Mouse (Mus musculus) erythroblast, embryonic 14.5 days (primary cell): ENCODE data around the gene Susd3.

Experiments used
- GATA1 ChIP-seq: IDR thresholded peaks from 2 replicates; pipeline ENCODE4 v1.6.1; 2012; ENCODE audit warnings: low read length, inconsistent platforms, mixed read lengths
- TAL1 ChIP-seq: IDR thresholded peaks from 3 replicates; pipeline ENCODE4 v1.6.1; 2012; ENCODE audit warnings: low read length, inconsistent platforms, mixed read lengths

- TF ChIP-seq GATA1 (no peak), TAL1 (no peak)
Observed at GRCm38 (mm10) chr13:49190876-49191672, 57.4 kb downstream of the Susd3 start.
